Mouse (Mus musculus) G1E (cell line): ENCODE measurements around the gene Akna. TPM values are rescaled to one million over a fixed set of nuclear protein-coding genes. Genes with fewer than 3 reads are reported as not detected.
A peak's percentile ranks its signal among the peaks of the same experiment; 100 is the strongest.

Source experiments
- ATAC-seq: 2 replicates; pipeline ENCODE4 v1.8.0; 2016; ENCODE audit warnings: mild to moderate bottlenecking; ENCODE audit not compliant: insufficient number of reproducible peaks, poor library complexity, low FRiP score, severe bottlenecking; ENCODE audit errors: extremely low read depth
- DNase-seq: peaks from one replicate; pipeline ENCODE4 v3.0.0; 2012; ENCODE audit warnings: low spot score
- H3K27me3 ChIP-seq: 2 replicates; pipeline ENCODE4 v1.6.1; 2012; ENCODE audit warnings: mild to moderate bottlenecking, low read length, inconsistent platforms; ENCODE audit not compliant: insufficient read depth
- H3K36me3 ChIP-seq: replicated peaks from 2 replicates; pipeline ENCODE3; 2012; ENCODE audit warnings: mild to moderate bottlenecking, inconsistent platforms
- H3K4me1 ChIP-seq: 2 replicates; pipeline ENCODE4 v1.6.1; 2012; ENCODE audit warnings: low read depth, low read length, inconsistent platforms, mixed read lengths; ENCODE audit not compliant: insufficient read depth
- H3K4me3 ChIP-seq: 2 replicates; pipeline ENCODE4 v1.5.1; 2012; ENCODE audit warnings: low read depth, mild to moderate bottlenecking, inconsistent platforms, low read length, moderate library complexity, mixed read lengths
- H3K9me3 ChIP-seq: replicated peaks from 2 replicates; pipeline ENCODE4 v1.6.1; 2012; ENCODE audit warnings: inconsistent platforms
- CTCF ChIP-seq: IDR thresholded peaks from 2 replicates; pipeline ENCODE4 v1.5.1; 2012; ENCODE audit warnings: low read depth, low read length, inconsistent platforms, mixed read lengths
- GATA1 ChIP-seq: IDR thresholded peaks from 2 replicates; pipeline ENCODE4 v1.6.1; 2012; ENCODE audit warnings: borderline replicate concordance, low read length, inconsistent platforms, mixed read lengths
- GATA2 ChIP-seq: IDR thresholded peaks from 2 replicates; pipeline ENCODE4 v1.6.1; 2012; ENCODE audit warnings: low read depth, low read length, inconsistent platforms, borderline replicate concordance
- POLR2AphosphoS5 ChIP-seq: IDR thresholded peaks from 2 replicates; pipeline ENCODE4 v1.6.1; 2012; ENCODE audit warnings: low read depth, low read length, inconsistent platforms; ENCODE audit not compliant: insufficient replicate concordance
- TAL1 ChIP-seq: conservative IDR thresholded peaks from 2 replicates; pipeline ENCODE4 v1.6.1; 2012; ENCODE audit warnings: low read depth, low read length, inconsistent platforms, mixed read lengths
- polyA plus RNA-seq: library from polyadenylated mRNA; stranded (reverse); fragments of >175 nt; gene quantifications from 2 replicates; pipeline ENCODE4 v1.2.3, GENCODE M21; 2012
- total RNA-seq, 2 experiments: library from RNA; stranded (forward) in 1 of 2; stranded (reverse) in 1 of 2; fragments of 200-1000 nt in 1 of 2; fragments of >200 nt in 1 of 2; fragmentation: Nextera tagmentation in 1 of 2; gene quantifications; 2 replicates each; pipeline ENCODE4 v1.2.3; 2014 to 2017

The Akna gene
- total and polyA plus RNA-seq, 3 experiments, result 0.01 to 1.1 (median 0.11) TPM

DNA sequence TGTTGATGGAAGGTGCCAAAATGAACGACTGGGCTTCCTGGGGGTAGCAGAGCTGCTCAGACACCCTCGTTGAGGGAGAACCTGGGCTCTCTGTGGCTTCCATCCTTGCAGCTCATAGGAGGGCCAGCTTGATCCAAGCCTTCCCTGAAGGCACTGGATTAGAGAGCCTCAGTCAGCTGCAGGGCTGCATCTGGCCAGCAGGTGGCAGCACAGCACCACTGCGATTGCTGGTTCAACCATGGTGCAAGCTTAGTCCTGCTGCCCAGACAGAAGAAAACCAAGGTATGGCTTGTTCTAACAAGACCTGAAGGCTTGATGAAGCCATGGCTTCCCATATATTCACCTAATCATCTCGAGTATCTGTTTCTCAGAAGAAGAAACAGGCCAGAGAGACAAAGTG, 34.6 kb downstream of the Akna start:
- H3K27me3 ChIP-seq, result no peaks in the 10 kb centered on the region
- H3K9me3 ChIP-seq, result peaks cover 89% of the 10 kb centered on the region
- no peaks in the 10 kb centered on the region for H3K4me1 ChIP-seq
- no peak overlapping the region for H3K4me3 ChIP-seq
- no peaks in the 10 kb centered on the region for H3K36me3 ChIP-seq
- TF ChIP-seq GATA2, result no peak
- no peak for TF ChIP-seq TAL1
- TF ChIP-seq CTCF, result peak; percentile 33; the same call in 1 of the 2 replicates
- no peak for ATAC-seq
- DNase-seq, result no peak

DNA sequence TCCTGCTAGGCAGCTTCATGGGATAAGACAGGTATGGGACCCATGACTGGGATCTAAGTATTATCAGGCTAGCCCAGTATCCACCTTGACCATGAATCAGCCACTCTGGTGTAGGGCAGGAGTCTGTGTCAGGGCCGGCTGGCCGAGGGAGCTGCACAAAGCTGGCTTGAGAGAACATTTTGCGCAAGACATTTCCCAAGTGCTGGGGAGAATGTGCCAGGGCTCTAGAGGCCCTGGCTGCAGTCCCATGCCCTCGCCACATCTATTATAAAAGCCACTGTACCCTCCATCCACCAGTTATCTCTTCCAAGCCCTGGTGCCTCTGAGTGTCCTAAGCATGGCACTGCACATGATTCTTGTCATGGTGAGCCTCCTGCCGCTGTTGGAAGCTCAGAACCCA, 41.0 kb downstream of the Akna start, which contains the start of gene Orm2:
Gene Orm2 (plus strand): TSS at position 300 of the 400 bp plus-strand sequence.
- no peak for ATAC-seq
- DNase-seq, result no peak
- no peaks in the 10 kb centered on the region for H3K36me3 ChIP-seq
- no peaks in the 10 kb centered on the region for H3K4me1 ChIP-seq
- peaks cover 70% of the 10 kb centered on the region for H3K9me3 ChIP-seq
- no peaks in the 10 kb centered on the region for H3K27me3 ChIP-seq
- no peak within 1 kb of the TSS for H3K4me3 ChIP-seq
- TF ChIP-seq GATA2 (no peak), CTCF (no peak), GATA1 (no peak), TAL1 (no peak), POLR2AphosphoS5 (no peak)

DNA sequence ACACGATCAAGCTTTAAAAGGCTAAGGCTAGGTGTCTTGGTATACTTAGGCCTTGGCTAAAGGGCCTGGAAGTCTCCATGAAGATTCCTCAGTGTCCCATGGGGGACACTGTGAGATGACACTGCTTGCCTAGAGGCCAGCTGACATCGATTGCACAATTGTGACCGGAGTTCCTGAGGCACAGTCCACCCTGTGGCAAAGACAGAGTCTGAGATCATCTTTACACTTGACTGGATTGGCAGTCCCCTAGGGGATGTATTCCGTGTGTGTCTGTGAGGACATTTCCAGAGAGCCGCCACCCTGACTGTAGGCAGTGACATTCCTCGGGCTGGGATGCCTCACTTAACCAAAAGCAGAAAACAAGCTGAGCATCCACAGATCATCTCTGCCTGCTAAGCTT, 43.3 kb downstream of the Akna start:
- H3K4me1 ChIP-seq, result no peaks in the 10 kb centered on the region
- H3K9me3 ChIP-seq, result peaks cover 73% of the 10 kb centered on the region
- no peak overlapping the region for H3K4me3 ChIP-seq
- no peaks in the 10 kb centered on the region for H3K27me3 ChIP-seq
- no peaks in the 10 kb centered on the region for H3K36me3 ChIP-seq
- DNase-seq, result no peak
- TF ChIP-seq CTCF, result no peak
- no peak for TF ChIP-seq GATA2
- TF ChIP-seq GATA1, result no peak
- no peak for TF ChIP-seq POLR2AphosphoS5
- no peak for TF ChIP-seq TAL1
- ATAC-seq, result no peak

DNA sequence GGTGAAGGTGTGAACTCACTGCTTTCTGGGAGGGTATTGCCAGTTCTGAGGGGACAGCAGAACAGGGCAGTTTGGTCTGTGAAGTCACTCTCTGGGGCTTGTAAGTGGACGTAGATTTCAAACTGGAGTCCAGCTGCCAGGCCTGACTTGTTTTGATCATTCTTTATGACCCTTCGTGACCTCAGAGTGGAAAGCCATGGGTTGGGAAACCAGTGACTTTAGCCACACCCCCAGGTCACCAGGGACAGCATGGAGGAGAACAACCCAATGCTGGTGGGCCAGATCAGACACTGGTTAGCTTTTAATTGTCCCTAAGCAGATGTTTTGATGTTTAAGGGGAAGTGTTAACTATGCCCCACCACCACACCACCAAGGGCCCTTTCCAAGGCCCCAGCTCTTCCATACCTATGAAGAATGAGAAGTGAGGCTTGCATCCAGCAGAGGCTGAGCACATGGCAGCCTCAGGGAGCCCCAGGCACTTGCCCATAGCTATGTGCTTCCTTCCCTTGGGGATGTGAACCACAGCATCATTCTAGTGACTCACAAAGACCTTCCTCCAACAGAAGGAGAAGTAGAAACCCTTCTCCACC, 46.1 kb downstream of the Akna start:
- Histone ChIP-seq H3K9me3 (peaks cover 69% of the 10 kb centered on the region), H3K36me3 (no peaks in the 10 kb centered on the region), H3K27me3 (no peaks in the 10 kb centered on the region), H3K4me1 (no peaks in the 10 kb centered on the region), H3K4me3 (no peak overlapping the region)
- no peak for ATAC-seq
- DNase-seq, result no peak
- TF ChIP-seq TAL1 (no peak), GATA1 (no peak), CTCF (no peak), POLR2AphosphoS5 (no peak), GATA2 (no peak)

DNA sequence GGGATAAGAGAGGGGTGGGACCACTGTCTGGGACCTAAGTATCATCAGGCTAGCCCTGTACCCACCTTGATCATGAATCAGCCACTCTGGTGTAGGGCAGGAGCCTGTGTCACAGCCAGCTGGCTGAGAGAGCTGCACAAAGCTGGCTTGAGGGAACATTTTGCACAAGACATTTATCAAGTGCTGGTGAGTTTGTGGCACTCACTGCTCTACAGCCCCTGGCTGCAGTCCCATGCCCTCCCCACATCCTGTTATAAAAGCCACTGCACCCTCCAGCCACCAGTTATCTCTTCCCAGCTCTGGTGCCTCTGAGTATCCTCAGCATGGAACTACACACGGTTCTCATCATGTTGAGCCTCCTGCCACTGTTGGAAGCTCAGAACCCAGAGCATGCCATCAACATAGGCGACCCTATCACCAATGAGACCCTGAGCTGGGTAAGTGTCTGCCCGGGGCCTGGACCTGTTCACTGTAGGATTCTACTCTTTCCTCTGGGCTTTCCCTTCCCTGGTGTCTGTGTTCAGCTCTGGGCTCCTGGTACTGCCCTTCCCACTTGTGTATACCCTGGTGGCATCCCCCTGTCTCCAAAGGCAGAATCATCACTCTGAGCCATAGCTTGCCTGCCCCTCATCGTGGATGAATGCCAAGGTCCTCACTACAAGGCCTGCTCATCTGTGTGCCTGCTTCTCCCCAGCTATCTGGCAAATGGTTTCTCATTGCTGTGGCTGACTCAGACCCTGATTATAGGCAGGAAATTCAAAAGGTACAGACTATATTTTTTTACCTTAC, 47.1 kb downstream of the Akna start, which contains the start of gene Orm3:
Gene Orm3 (plus strand): TSS at position 286 of the 789 bp plus-strand sequence.
- H3K4me1 ChIP-seq, result no peaks in the 10 kb centered on the region
- no peak for TF ChIP-seq TAL1
- no peak for TF ChIP-seq GATA1
- no peak for TF ChIP-seq CTCF
- TF ChIP-seq GATA2, result no peak
- no peak for TF ChIP-seq POLR2AphosphoS5
- no peak for DNase-seq
- no peak for ATAC-seq
- no peak within 1 kb of the TSS for H3K4me3 ChIP-seq
- H3K27me3 ChIP-seq, result no peaks in the 10 kb centered on the region
- peaks cover 72% of the 10 kb centered on the region for H3K9me3 ChIP-seq
- no peaks in the 10 kb centered on the region for H3K36me3 ChIP-seq

DNA sequence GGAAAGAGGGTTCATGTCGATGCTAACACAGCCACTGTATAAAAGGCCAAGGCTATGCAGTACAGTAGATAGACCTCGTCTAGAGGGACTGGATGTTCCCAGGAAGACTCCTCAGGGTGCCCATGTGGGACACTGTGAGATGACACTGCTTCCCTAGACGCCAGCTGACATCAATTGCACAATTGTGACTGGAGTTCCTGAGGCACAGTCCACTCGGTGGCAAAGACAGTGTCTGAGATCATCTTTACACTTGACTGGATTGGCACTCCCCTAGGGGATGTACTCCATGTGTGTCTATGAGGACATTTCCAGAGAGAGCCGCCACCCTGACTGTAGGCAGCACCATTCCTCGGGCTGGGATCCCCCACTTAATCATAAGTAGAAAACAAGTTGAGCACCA, 54.6 kb downstream of the Akna start:
- H3K4me3 ChIP-seq, result no peak overlapping the region
- ATAC-seq (no peak), DNase-seq (no peak)
- no peaks in the 10 kb centered on the region for H3K27me3 ChIP-seq
- TF ChIP-seq CTCF (no peak), GATA2 (no peak), TAL1 (no peak), GATA1 (no peak), POLR2AphosphoS5 (no peak)
- H3K36me3 ChIP-seq, result no peaks in the 10 kb centered on the region
- no peaks in the 10 kb centered on the region for H3K4me1 ChIP-seq
- peaks cover 81% of the 10 kb centered on the region for H3K9me3 ChIP-seq
